Mouse (Mus musculus): Measurements from ENCODE around the gene Sez6l. TPM values are rescaled to one million over a fixed set of nuclear protein-coding genes. Genes with fewer than 3 reads are reported as not detected.

Sez6l gene
- polyA plus RNA-seq, 3 experiments from 2014 or later, result 0.08 TPM; not detected in 2

- no peak for ATAC-seq
Observed at GRCm38 (mm10) chr5:112496753-112497369, 80.1 kb downstream of the Sez6l start.

- ATAC-seq, result no peak
Observed at GRCm38 (mm10) chr5:112493492-112493891, 83.5 kb downstream of the Sez6l start.

GRCm38 (mm10) chr5:112491489-112491888 is 85.5 kb downstream of the Sez6l start:
- ATAC-seq, result no peak

GRCm38 (mm10) chr5:112488101-112488776 is 88.7 kb downstream of the Sez6l start:
- ATAC-seq, result peak; percentile 32

- no peak for ATAC-seq
Observed at GRCm38 (mm10) chr5:112487504-112487903, 89.5 kb downstream of the Sez6l start.

GRCm38 (mm10) chr5:112486415-112486814 is 90.6 kb downstream of the Sez6l start:
- ATAC-seq, result no peak

- ATAC-seq, result no peak
Observed at GRCm38 (mm10) chr5:112484924-112485715, 91.9 kb downstream of the Sez6l start.

GRCm38 (mm10) chr5:112483030-112483429 is 94.0 kb downstream of the Sez6l start:
- ATAC-seq, result no peak

- no peak for ATAC-seq
Observed at GRCm38 (mm10) chr5:112482551-112482950, 94.4 kb downstream of the Sez6l start.

- no peak for ATAC-seq
Observed at GRCm38 (mm10) chr5:112481946-112482410, 95.0 kb downstream of the Sez6l start.

GRCm38 (mm10) chr5:112473453-112473852 is 103.5 kb downstream of the Sez6l start:
- no peak for ATAC-seq

GRCm38 (mm10) chr5:112470144-112470543 is 106.8 kb downstream of the Sez6l start:
- no peak for ATAC-seq

- no peak for ATAC-seq
Observed at GRCm38 (mm10) chr5:112468986-112469581, 107.9 kb downstream of the Sez6l start.

GRCm38 (mm10) chr5:112466331-112466730 is 110.7 kb downstream of the Sez6l start:
- no peak for ATAC-seq

GRCm38 (mm10) chr5:112459903-112460302 is 117.1 kb downstream of the Sez6l start:
- no peak for ATAC-seq

GRCm38 (mm10) chr5:112454966-112455555 is 121.9 kb downstream of the Sez6l start:
- no peak for ATAC-seq

GRCm38 (mm10) chr5:112453088-112453487 is 123.9 kb downstream of the Sez6l start:
- ATAC-seq, result no peak

- no peak for ATAC-seq
Observed at GRCm38 (mm10) chr5:112448747-112449440, 128.1 kb downstream of the Sez6l start, which contains the start of gene Gm6588. TSS of gene Gm6588 (plus strand) at chr5:112449426.

GRCm38 (mm10) chr5:112438535-112438934 is 138.4 kb downstream of the Sez6l start:
- no peak for ATAC-seq

GRCm38 (mm10) chr5:112433004-112433403 is 144.0 kb downstream of the Sez6l start:
- peak; percentile 46 for ATAC-seq

- ATAC-seq, result no peak
Observed at GRCm38 (mm10) chr5:112432033-112432432, 145.0 kb downstream of the Sez6l start.

All from inflammation-experienced regulatory T-cells, adult 6 months (primary cell).